Mouse (Mus musculus) erythroblast, embryonic 14.5 days (primary cell): ENCODE results near the gene Romo1. TPM values are rescaled to one million over a fixed set of nuclear protein-coding genes. Genes with fewer than 3 reads are reported as not detected.

Experiments used
- H3K27me3 ChIP-seq: 2 replicates; pipeline ENCODE4 v1.6.1; 2012; ENCODE audit warnings: inconsistent platforms; ENCODE audit not compliant: control insufficient read depth
- H3K36me3 ChIP-seq: 2 replicates; pipeline ENCODE4 v1.6.1; 2012; ENCODE audit warnings: mild to moderate bottlenecking, inconsistent platforms; ENCODE audit not compliant: control insufficient read depth
- H3K4me1 ChIP-seq: 2 replicates; pipeline ENCODE4 v1.6.1; 2012; ENCODE audit warnings: inconsistent platforms; ENCODE audit not compliant: control insufficient read depth
- H3K4me3 ChIP-seq: replicated peaks from 2 replicates; pipeline ENCODE3; 2012; ENCODE audit warnings: moderate library complexity, mild to moderate bottlenecking, inconsistent platforms
- H3K9me3 ChIP-seq: 2 replicates; pipeline ENCODE4 v1.6.1; 2012; ENCODE audit warnings: low read length, inconsistent platforms, mixed read lengths; ENCODE audit not compliant: control insufficient read depth
- GATA1 ChIP-seq: IDR thresholded peaks from 2 replicates; pipeline ENCODE4 v1.6.1; 2012; ENCODE audit warnings: low read length, inconsistent platforms, mixed read lengths
- TAL1 ChIP-seq: IDR thresholded peaks from 3 replicates; pipeline ENCODE4 v1.6.1; 2012; ENCODE audit warnings: low read length, inconsistent platforms, mixed read lengths
- polyA plus RNA-seq: library from polyadenylated mRNA; stranded (reverse); fragments of >175 nt; gene quantifications from 2 replicates; pipeline ENCODE4 v1.2.3, GENCODE M21; 2012

Gene Romo1
- polyA plus RNA-seq, 1 experiment, result 50.1 TPM

DNA sequence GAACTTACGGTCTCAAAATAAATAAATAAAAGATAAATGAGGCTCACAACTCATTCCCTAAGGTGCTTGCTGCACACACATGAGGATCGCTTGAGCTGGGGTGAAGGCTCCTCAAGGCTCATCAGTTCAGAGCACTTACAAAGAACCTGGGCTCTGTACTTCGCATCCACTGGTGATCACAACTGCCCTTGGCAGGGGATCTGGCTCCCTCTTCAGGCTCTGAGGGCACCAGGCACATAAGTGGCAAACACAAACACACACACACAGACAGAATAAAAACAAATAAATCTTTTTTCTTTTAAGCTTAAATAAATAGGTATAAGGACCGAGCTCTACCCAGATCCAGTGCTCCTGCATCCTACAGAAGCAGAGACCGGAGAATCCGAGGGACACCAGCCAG is 8.1 kb upstream of the Romo1 start:
- Histone ChIP-seq H3K4me1 (peaks cover 2% of the 10 kb centered on the region; the same call in 1 of the 2 replicates), H3K27me3 (no peaks in the 10 kb centered on the region), H3K4me3 (no peak overlapping the region), H3K9me3 (no peaks in the 10 kb centered on the region), H3K36me3 (peaks cover 69% of the 10 kb centered on the region)
- TF ChIP-seq GATA1 (no peak), TAL1 (no peak)

- Histone ChIP-seq H3K9me3 (0 out of 2 replicates have a peak, but pooled peaks cover 5% of the 10 kb centered on the region), H3K4me1 (peaks cover 32% of the 10 kb centered on the region), H3K36me3 (peaks cover 62% of the 10 kb centered on the region), H3K27me3 (no peaks in the 10 kb centered on the region), H3K4me3 (peak overlapping the region; percentile 79)
- no peak for TF ChIP-seq GATA1
- no peak for TF ChIP-seq TAL1
These were observed 1.0 kb upstream of the Romo1 start for GRCm38 (mm10) chr2:156142820-156143219.

GRCm38 (mm10) chr2:156143367-156143766 is 472 bp upstream of the Romo1 start:
- TF ChIP-seq GATA1, result no peak
- TF ChIP-seq TAL1, result no peak
- peak overlapping the region; percentile 79 for H3K4me3 ChIP-seq
- peaks cover 32% of the 10 kb centered on the region for H3K4me1 ChIP-seq
- 0 out of 2 replicates have a peak, but pooled peaks cover 5% of the 10 kb centered on the region for H3K9me3 ChIP-seq
- no peaks in the 10 kb centered on the region for H3K27me3 ChIP-seq
- peaks cover 67% of the 10 kb centered on the region for H3K36me3 ChIP-seq

- Histone ChIP-seq H3K9me3 (0 out of 2 replicates have a peak, but pooled peaks cover 5% of the 10 kb centered on the region), H3K4me3 (peak overlapping the region; percentile 79), H3K36me3 (peaks cover 68% of the 10 kb centered on the region), H3K27me3 (no peaks in the 10 kb centered on the region), H3K4me1 (peaks cover 32% of the 10 kb centered on the region)
- TF ChIP-seq GATA1, result no peak
- no peak for TF ChIP-seq TAL1
These were observed 1.8 kb downstream of the Romo1 start for GRCm38 (mm10) chr2:156145486-156146130.

DNA sequence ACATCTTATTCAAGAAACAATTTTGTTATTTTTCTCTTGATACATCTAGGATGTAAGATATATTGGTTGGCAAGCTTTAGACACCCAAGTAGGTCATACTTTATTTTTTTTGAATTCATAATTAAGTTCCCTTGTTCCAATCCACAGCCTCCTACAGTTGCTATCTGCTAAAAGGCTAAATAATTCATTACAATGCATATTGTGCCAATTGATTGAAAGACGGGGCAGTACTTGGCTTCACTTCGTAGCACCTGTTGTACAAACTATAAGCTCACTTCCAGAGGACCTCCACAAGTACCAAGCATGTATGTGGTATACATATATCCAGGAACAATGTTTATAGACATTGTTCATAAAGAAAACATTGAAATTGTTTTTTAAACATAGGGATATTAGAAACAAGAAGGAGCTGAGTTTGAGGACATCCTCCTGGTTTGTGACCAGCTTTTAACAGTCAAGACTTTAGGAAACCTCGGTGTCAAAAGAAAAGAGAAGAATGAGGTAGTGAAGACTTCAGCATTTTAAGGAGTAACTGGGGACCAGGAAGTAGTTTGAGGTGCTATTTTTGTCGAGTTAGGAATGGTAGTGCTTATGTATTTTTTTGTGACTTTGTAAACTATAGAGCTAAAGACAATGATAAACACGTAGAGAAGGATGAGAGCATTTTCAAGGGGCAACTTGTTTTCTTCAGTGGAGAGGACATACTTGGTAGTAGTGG is 2.6 kb downstream of the Romo1 start:
- peaks cover 71% of the 10 kb centered on the region for H3K36me3 ChIP-seq
- TF ChIP-seq GATA1 (no peak), TAL1 (no peak)
- H3K9me3 ChIP-seq, result 0 out of 2 replicates have a peak, but pooled peaks cover 5% of the 10 kb centered on the region
- H3K4me1 ChIP-seq, result peaks cover 32% of the 10 kb centered on the region
- H3K27me3 ChIP-seq, result no peaks in the 10 kb centered on the region
- H3K4me3 ChIP-seq, result no peak overlapping the region

DNA sequence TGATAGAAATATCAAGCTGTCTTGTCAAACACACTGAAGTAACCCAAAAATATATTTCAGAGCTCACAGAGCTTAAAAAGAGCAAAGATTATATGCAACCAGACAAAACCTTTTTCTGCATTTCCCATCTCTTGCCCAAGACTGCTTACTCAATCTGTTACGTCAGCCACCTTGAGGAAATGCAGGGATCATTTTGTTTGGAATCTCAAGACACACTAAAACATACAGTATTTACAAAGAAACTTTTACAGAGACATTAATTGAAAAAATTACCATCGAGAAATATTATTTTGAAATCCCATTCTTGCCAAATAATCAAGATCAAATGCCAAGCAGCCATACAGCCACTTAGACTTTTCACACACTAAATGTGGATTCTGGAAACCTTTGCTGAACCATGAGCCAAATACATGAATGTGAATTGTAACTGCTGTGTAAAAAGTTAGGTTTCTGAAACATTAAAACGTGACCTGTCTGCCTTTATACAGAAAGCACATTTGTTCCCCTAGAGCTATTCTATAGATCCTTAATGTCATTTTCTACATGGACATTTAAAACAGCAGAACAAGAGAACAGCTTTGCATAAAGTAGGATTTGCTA is 3.6 kb downstream of the Romo1 start:
- Histone ChIP-seq H3K4me1 (peaks cover 30% of the 10 kb centered on the region), H3K27me3 (no peaks in the 10 kb centered on the region), H3K9me3 (0 out of 2 replicates have a peak, but pooled peaks cover 2% of the 10 kb centered on the region), H3K36me3 (peaks cover 73% of the 10 kb centered on the region), H3K4me3 (no peak overlapping the region)
- no peak for TF ChIP-seq GATA1
- no peak for TF ChIP-seq TAL1

- Histone ChIP-seq H3K27me3 (no peaks in the 10 kb centered on the region), H3K4me3 (no peak overlapping the region), H3K36me3 (peaks cover 100% of the 10 kb centered on the region), H3K4me1 (no peaks in the 10 kb centered on the region; the same call in 1 of the 2 replicates), H3K9me3 (no peaks in the 10 kb centered on the region)
- TF ChIP-seq GATA1, result no peak
- no peak for TF ChIP-seq TAL1
These were observed 7.7 kb downstream of the Romo1 start for GRCm38 (mm10) chr2:156151538-156151937.

DNA sequence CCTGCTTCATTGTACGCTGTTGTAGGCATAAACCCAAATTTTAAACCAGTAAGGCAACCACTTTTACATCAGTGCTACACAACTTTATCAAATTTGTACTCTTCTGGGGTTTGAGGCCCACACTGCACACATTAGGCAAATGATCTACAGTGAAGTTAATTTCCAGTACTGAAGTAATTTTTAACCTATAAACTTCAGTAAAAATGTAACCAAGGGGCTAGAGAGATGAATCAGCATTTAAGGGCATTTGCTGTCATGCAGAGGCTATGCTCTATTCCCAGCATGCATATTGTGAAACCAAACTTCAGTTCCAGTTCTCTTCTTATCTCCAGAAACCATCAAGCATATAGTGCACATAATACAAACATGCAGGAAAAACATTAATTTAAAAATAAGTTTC is 21.6 kb downstream of the Romo1 start:
- Histone ChIP-seq H3K27me3 (no peaks in the 10 kb centered on the region), H3K4me3 (no peak overlapping the region), H3K4me1 (no peaks in the 10 kb centered on the region), H3K36me3 (peaks cover 98% of the 10 kb centered on the region), H3K9me3 (no peaks in the 10 kb centered on the region)
- TF ChIP-seq GATA1 (no peak), TAL1 (no peak)

- no peaks in the 10 kb centered on the region for H3K9me3 ChIP-seq
- no peak for TF ChIP-seq TAL1
- TF ChIP-seq GATA1, result no peak
- peaks cover 97% of the 10 kb centered on the region for H3K36me3 ChIP-seq
- H3K4me1 ChIP-seq, result no peaks in the 10 kb centered on the region
- no peaks in the 10 kb centered on the region for H3K27me3 ChIP-seq
- H3K4me3 ChIP-seq, result no peak overlapping the region
These were observed 22.7 kb downstream of the Romo1 start for GRCm38 (mm10) chr2:156166557-156166956.
